Mouse (Mus musculus): ENCODE measurements at regions not wholly inside any gene's neighbourhood (a gene's known extent, or its start where the extent isn't known, plus 50 kb on each side); places are given as distances from the start of the nearest gene placed in this dataset.
A peak's percentile ranks its signal among the peaks of the same experiment; 100 is the strongest.

DNA sequence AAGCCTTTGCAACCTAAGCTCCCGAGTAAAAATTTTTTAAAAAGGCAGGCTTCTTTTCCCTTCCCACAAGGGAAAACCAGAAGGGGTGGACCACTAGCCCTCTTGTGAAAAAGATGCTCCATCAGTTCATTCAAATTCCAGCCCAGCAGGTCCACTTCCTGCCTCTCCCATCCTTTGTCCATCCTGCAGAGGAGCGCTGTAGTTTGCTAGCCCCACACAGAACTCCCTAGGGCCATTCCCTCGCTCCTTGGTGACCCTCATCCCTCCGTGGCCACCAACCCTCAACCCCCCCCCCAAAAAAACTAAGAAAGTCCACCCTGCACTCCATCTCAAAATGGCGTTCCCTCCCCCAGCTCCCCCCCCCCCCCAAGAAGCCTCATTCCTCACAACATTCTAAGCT, 136.5 kb downstream of the Ly86 start:
- Histone ChIP-seq H3K9ac (ENCODE audit: low read depth, low read length) (no peak overlapping the region), H3K27me3 (ENCODE audit: control insufficient read depth, insufficient read depth, low read depth, low read length) (no peaks in the 10 kb centered on the region), H3K4me3 (ENCODE audit: low read depth, low read length) (no peak overlapping the region), H3K4me2 (ENCODE audit: low read depth, low read length) (no peak overlapping the region), H3K27ac (ENCODE audit: low read length) (no peak overlapping the region), H3K9me3 (replicated peaks; ENCODE audit: control insufficient read depth, low read length) (no peaks in the 10 kb centered on the region), H3K4me1 (ENCODE audit: control insufficient read depth, low read depth, low read length) (peaks cover 13% of the 10 kb centered on the region), H3K36me3 (ENCODE audit: control insufficient read depth, insufficient read depth) (no peaks in the 10 kb centered on the region)
- 32% methylated on average over 5 of the region's 5 CpGs for WGBS (ENCODE audit: insufficient replicate concordance)
- ATAC-seq (ENCODE audit: low read depth) = no peak

- H3K27me3 ChIP-seq (ENCODE audit: control insufficient read depth, insufficient read depth, low read depth, low read length) = no peaks in the 10 kb centered on the region
- H3K4me2 ChIP-seq (ENCODE audit: low read depth, low read length) = no peak overlapping the region
- no peak overlapping the region for H3K9ac ChIP-seq (ENCODE audit: low read depth, low read length)
- H3K4me3 ChIP-seq (ENCODE audit: low read depth, low read length) = no peak overlapping the region
- no peaks in the 10 kb centered on the region for H3K9me3 ChIP-seq (replicated peaks; ENCODE audit: control insufficient read depth, low read length)
- ATAC-seq (ENCODE audit: low read depth) = no peak
- H3K4me1 ChIP-seq (ENCODE audit: control insufficient read depth, low read depth, low read length) = peaks cover 11% of the 10 kb centered on the region
- 14% methylated on average over 2 of the region's 2 CpGs for WGBS (ENCODE audit: insufficient replicate concordance)
- H3K27ac ChIP-seq (ENCODE audit: low read length) = peak overlapping the region; percentile 50
- no peaks in the 10 kb centered on the region for H3K36me3 ChIP-seq (ENCODE audit: control insufficient read depth, insufficient read depth)
Observed at GRCm38 (mm10) chr13:37482038-37482437, 137.0 kb downstream of the Ly86 start.

GRCm38 (mm10) chr13:37482589-37482988, 137.6 kb downstream of the Ly86 start:
- Histone ChIP-seq H3K9ac (ENCODE audit: low read depth, low read length) (no peak overlapping the region), H3K36me3 (ENCODE audit: control insufficient read depth, insufficient read depth) (no peaks in the 10 kb centered on the region), H3K27ac (ENCODE audit: low read length) (peak overlapping the region; percentile 50), H3K4me2 (ENCODE audit: low read depth, low read length) (peak overlapping the region; percentile 15; the same call in 1 of the 2 replicates), H3K27me3 (ENCODE audit: control insufficient read depth, insufficient read depth, low read depth, low read length) (no peaks in the 10 kb centered on the region), H3K9me3 (replicated peaks; ENCODE audit: control insufficient read depth, low read length) (no peaks in the 10 kb centered on the region), H3K4me1 (ENCODE audit: control insufficient read depth, low read depth, low read length) (peaks cover 6% of the 10 kb centered on the region), H3K4me3 (ENCODE audit: low read depth, low read length) (no peak overlapping the region)
- ATAC-seq (ENCODE audit: low read depth) = peak; percentile 48
- WGBS (ENCODE audit: insufficient replicate concordance) = 3% methylated on average over 10 of the region's 10 CpGs

DNA sequence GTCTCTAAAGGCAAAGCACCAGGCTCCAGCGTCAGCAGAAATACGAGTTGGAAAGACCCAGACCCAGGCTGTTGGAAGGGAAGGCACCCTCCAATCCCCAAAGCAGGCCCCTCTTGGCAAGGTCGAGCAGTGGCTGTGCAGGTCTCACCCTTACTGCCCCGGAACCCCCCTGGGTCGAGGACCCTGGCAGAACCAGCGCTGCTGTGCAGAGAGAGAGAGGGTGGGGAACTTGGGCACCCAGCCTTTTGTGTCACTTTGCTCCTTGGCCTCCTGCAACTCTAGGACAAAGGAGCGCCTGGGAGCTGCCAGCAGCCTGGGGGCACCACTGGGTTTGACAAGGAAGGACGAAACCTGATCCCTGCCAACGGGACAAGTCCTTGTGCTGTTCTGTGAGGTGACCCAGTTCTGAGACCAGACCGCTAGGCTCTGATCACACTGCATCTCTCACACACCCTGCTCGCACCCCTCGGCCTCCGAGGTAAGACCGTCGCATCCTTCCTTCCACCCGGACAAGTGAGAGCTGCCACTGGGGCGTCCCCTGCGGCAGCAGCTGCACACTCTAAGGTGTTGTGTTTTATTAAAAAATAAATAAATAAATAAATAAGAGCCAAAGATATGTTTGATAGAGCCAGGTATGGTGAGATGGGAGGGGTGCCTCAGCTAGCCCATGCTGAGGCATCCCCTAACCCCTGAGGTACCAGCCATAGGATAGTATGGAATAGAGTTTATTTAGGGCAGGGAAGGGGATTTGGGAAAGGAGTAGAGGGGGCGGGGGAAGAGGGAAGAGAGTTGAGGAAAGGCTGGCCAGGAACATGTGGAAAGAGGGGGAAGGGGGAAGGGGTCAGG, 138.2 kb downstream of the Ly86 start:
- 25% methylated on average over 19 of the region's 19 CpGs for WGBS (ENCODE audit: insufficient replicate concordance)
- Histone ChIP-seq H3K4me3 (ENCODE audit: low read depth, low read length) (no peak overlapping the region), H3K27ac (ENCODE audit: low read length) (peak overlapping the region; percentile 53; the same call in 1 of the 2 replicates), H3K4me2 (ENCODE audit: low read depth, low read length) (peak overlapping the region; percentile 15; the same call in 1 of the 2 replicates), H3K4me1 (ENCODE audit: control insufficient read depth, low read depth, low read length) (no peaks in the 10 kb centered on the region; the same call in 1 of the 2 replicates), H3K9me3 (replicated peaks; ENCODE audit: control insufficient read depth, low read length) (no peaks in the 10 kb centered on the region), H3K36me3 (ENCODE audit: control insufficient read depth, insufficient read depth) (no peaks in the 10 kb centered on the region), H3K9ac (ENCODE audit: low read depth, low read length) (peak overlapping the region; percentile 3; the same call in 1 of the 2 replicates), H3K27me3 (ENCODE audit: control insufficient read depth, insufficient read depth, low read depth, low read length) (no peaks in the 10 kb centered on the region)
- peak; percentile 32 for ATAC-seq (ENCODE audit: low read depth)

DNA sequence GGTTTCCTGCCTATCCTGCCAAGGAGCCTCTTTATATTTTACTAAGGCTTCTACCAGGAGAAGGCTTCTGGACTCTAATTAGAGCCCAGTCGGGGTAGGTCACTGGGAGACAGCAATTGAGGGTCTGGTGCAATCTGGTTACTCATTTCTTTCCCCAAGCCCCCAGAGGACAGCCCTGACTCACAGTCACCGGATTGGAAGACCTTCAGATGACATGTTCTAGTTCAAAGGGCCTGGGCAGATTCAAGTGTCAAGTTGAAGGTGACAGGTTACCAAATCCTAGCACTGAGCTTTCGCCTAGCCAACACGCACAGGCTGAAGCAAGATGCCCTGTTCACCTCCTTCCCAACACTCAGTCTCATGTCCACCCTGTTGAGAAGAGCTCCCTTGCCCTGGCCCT, 139.6 kb downstream of the Ly86 start:
- H3K4me1 ChIP-seq (ENCODE audit: control insufficient read depth, low read depth, low read length) = no peaks in the 10 kb centered on the region; the same call in 1 of the 2 replicates
- ATAC-seq (ENCODE audit: low read depth) = no peak
- no peaks in the 10 kb centered on the region for H3K9me3 ChIP-seq (replicated peaks; ENCODE audit: control insufficient read depth, low read length)
- no peak overlapping the region for H3K4me3 ChIP-seq (ENCODE audit: low read depth, low read length)
- H3K27ac ChIP-seq (ENCODE audit: low read length) = no peak overlapping the region
- H3K27me3 ChIP-seq (ENCODE audit: control insufficient read depth, insufficient read depth, low read depth, low read length) = no peaks in the 10 kb centered on the region
- H3K9ac ChIP-seq (ENCODE audit: low read depth, low read length) = no peak overlapping the region
- WGBS (ENCODE audit: insufficient replicate concordance) = 50% methylated on average over 4 of the region's 4 CpGs
- no peaks in the 10 kb centered on the region for H3K36me3 ChIP-seq (ENCODE audit: control insufficient read depth, insufficient read depth)
- H3K4me2 ChIP-seq (ENCODE audit: low read depth, low read length) = no peak overlapping the region

DNA sequence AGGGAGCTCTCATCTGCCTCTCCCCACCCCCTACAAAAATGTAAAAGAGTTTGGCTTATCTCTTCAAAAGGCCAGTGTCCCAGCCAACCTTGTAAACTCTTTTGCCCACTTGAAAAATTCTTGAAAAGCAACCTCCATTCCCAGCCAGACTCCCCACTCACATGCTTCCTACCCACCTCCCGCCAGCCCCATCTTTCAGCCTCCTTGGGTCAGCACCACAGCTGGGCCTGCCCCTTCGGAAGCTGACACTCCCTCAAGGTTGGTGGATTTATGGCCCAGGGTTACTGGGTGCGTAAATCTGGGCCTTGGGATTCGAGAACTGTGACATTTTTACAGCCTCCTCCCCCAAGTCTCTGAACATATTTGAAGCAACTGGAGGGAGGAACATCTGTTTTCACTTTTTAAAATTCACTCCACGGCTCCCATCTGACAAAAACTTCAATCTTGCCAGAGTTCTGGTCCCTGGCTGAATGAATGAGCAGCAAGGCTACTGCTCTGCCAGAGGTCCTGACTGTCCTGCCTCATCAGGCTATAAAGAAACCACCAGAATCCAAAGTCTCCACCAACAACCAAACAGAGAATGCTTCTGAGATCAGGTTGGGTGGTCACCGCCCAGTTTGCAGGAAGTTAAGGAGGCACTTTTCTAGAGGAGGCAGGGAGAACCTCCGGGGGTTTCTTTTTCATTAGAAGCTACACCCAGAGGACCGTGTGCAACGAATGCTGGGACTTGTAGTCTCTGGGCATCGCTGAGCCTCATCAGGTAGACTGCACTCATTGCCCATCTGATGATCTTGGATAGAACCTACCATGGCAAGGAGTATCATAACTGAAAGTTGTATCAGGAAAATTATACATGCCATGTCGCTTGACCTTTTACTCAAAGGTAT, 147.3 kb downstream of the Ly86 start:
- no peaks in the 10 kb centered on the region for H3K9me3 ChIP-seq (replicated peaks; ENCODE audit: control insufficient read depth, low read length)
- no peak for ATAC-seq (ENCODE audit: low read depth)
- no peaks in the 10 kb centered on the region for H3K4me1 ChIP-seq (ENCODE audit: control insufficient read depth, low read depth, low read length)
- H3K4me2 ChIP-seq (ENCODE audit: low read depth, low read length) = no peak overlapping the region
- no peak overlapping the region for H3K9ac ChIP-seq (ENCODE audit: low read depth, low read length)
- WGBS (ENCODE audit: insufficient replicate concordance) = 53% methylated on average over 11 of the region's 11 CpGs
- no peak overlapping the region for H3K4me3 ChIP-seq (ENCODE audit: low read depth, low read length)
- no peaks in the 10 kb centered on the region for H3K36me3 ChIP-seq (ENCODE audit: control insufficient read depth, insufficient read depth)
- H3K27ac ChIP-seq (ENCODE audit: low read length) = no peak overlapping the region
- no peaks in the 10 kb centered on the region for H3K27me3 ChIP-seq (ENCODE audit: control insufficient read depth, insufficient read depth, low read depth, low read length)

GRCm38 (mm10) chr13:37493331-37493730, 148.3 kb downstream of the Ly86 start:
- ATAC-seq (ENCODE audit: low read depth) = no peak
- 72% methylated on average over 1 of the region's 1 CpGs for whole genome bisulfite sequencing (ENCODE audit: insufficient replicate concordance)
- no peak overlapping the region for H3K9ac ChIP-seq (ENCODE audit: low read depth, low read length)
- H3K4me1 ChIP-seq (ENCODE audit: control insufficient read depth, low read depth, low read length) = no peaks in the 10 kb centered on the region
- H3K27me3 ChIP-seq (ENCODE audit: control insufficient read depth, insufficient read depth, low read depth, low read length) = no peaks in the 10 kb centered on the region
- no peak overlapping the region for H3K4me2 ChIP-seq (ENCODE audit: low read depth, low read length)
- no peak overlapping the region for H3K4me3 ChIP-seq (ENCODE audit: low read depth, low read length)
- H3K36me3 ChIP-seq (ENCODE audit: control insufficient read depth, insufficient read depth) = no peaks in the 10 kb centered on the region
- H3K27ac ChIP-seq (ENCODE audit: low read length) = no peak overlapping the region
- H3K9me3 ChIP-seq (replicated peaks; ENCODE audit: control insufficient read depth, low read length) = no peaks in the 10 kb centered on the region

- no peak for ATAC-seq (ENCODE audit: low read depth)
- Histone ChIP-seq H3K27me3 (ENCODE audit: control insufficient read depth, insufficient read depth, low read depth, low read length) (no peaks in the 10 kb centered on the region), H3K4me3 (ENCODE audit: low read depth, low read length) (no peak overlapping the region), H3K9ac (ENCODE audit: low read depth, low read length) (no peak overlapping the region), H3K36me3 (ENCODE audit: control insufficient read depth, insufficient read depth) (no peaks in the 10 kb centered on the region), H3K9me3 (replicated peaks; ENCODE audit: control insufficient read depth, low read length) (no peaks in the 10 kb centered on the region), H3K4me2 (ENCODE audit: low read depth, low read length) (no peak overlapping the region), H3K27ac (ENCODE audit: low read length) (no peak overlapping the region), H3K4me1 (ENCODE audit: control insufficient read depth, low read depth, low read length) (no peaks in the 10 kb centered on the region)
- 75% methylated on average over 8 of the region's 8 CpGs for WGBS (ENCODE audit: insufficient replicate concordance)
Observed at GRCm38 (mm10) chr13:37495272-37495932, 150.4 kb downstream of the Ly86 start.

Measured in liver, embryonic 16.5 days (tissue).